Mouse (Mus musculus): ENCODE results near the gene Hist1h4a. TPM values are rescaled to one million over a fixed set of nuclear protein-coding genes. Genes with fewer than 3 reads are reported as not detected.
"Not testable (repeated sequence)": the region's sequence is repeated elsewhere in the genome, so short reads cannot be mapped to it uniquely, and the experiment has no call there.

Hist1h4a gene
- total and polyA plus RNA-seq, 2 experiments from 2014 or later: 0.53 to 958 TPM

GRCm38 (mm10) chr13:23778339-23778738 is 17.3 kb upstream of the Hist1h4a start:
- Histone ChIP-seq H3K4me2 (ENCODE audit: low read depth, low read length) (no peak overlapping the region), H3K4me1 (ENCODE audit: insufficient read depth, low read length) (no peaks in the 10 kb centered on the region), H3K4me3 (ENCODE audit: low read length) (no peak overlapping the region), H3K36me3 (ENCODE audit: insufficient read depth, low read length) (no peaks in the 10 kb centered on the region), H3K9ac (replicated peaks; ENCODE audit: low read length) (no peak overlapping the region), H3K9me3 (ENCODE audit: low read length) (no peaks in the 10 kb centered on the region), H3K27me3 (ENCODE audit: insufficient read depth, low read length) (no peaks in the 10 kb centered on the region), H3K27ac (no peak overlapping the region)
- WGBS: 96% methylated on average over 7 of the region's 7 CpGs
- no peak for TF ChIP-seq CTCF (IDR thresholded peaks at IDR 0.05; ENCODE audit: low read depth)
- DNase-seq (ENCODE audit: low spot score) (no peak), ATAC-seq (no peak)

DNA sequence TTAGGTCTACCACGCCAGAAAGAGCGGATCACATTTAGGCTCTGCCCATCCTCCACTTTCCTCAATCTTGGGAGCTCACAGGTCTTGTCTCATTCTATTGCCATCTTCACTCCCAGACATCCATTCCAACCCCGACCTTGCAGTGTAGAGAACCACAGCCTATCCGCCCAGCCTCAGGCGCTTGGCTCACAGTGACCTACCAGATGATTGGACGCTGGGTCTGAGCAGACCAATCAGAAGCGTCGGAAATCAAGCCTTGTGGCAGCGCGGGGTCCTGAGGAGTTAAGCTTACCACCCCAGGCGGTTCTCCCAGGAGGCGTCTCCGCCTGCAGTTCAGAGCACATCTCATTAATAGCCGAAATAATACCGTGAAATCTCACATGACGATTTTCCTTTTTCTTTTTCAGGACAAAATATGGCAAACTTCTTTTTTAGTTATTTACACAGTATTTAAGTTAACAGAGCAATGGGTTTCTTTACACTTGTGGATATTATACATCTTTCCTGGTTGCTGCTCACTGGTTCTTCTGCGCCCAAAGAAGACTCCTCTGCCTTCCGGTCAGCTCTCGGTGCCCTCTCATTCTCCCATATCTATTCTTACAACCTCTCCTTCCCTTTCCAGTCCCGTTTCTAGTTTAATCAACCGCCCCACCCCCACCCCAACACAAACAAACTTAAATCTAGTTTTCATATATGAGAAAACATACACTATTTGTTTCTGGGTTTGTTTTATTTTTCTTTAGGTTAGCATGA is 11.7 kb upstream of the Hist1h4a start:
- no peaks in the 10 kb centered on the region for H3K9me3 ChIP-seq (ENCODE audit: low read length)
- H3K4me3 ChIP-seq (ENCODE audit: low read length): peak overlapping the region; percentile 8; the same call in 1 of the 2 replicates
- no peaks in the 10 kb centered on the region for H3K27me3 ChIP-seq (ENCODE audit: insufficient read depth, low read length)
- H3K4me1 ChIP-seq (ENCODE audit: insufficient read depth, low read length): peaks cover 6% of the 10 kb centered on the region; the same call in 1 of the 2 replicates
- peak overlapping the region; percentile 47 for H3K4me2 ChIP-seq (ENCODE audit: low read depth, low read length)
- H3K9ac ChIP-seq (replicated peaks; ENCODE audit: low read length): no peak overlapping the region
- 27% methylated on average over 21 of the region's 21 CpGs for WGBS
- no peak for TF ChIP-seq CTCF (IDR thresholded peaks at IDR 0.05; ENCODE audit: low read depth)
- no peaks in the 10 kb centered on the region for H3K36me3 ChIP-seq (ENCODE audit: insufficient read depth, low read length)
- ATAC-seq (peak; percentile 87), DNase-seq (ENCODE audit: low spot score) (peak; percentile 67)
- H3K27ac ChIP-seq: no peak overlapping the region

- ATAC-seq, H3K27ac ChIP-seq: not testable (repeated sequence)
- WGBS: 94% methylated on average over 2 of the region's 2 CpGs
Measured at GRCm38 (mm10) chr13:23769613-23770012, 8.6 kb upstream of the Hist1h4a start, which contains the start of gene Trim38. Gene Trim38 (plus strand): TSS chr13:23769913.

GRCm38 (mm10) chr13:23768834-23769397 is 7.9 kb upstream of the Hist1h4a start:
- Histone ChIP-seq H3K9me3 (ENCODE audit: low read length) (no peaks in the 10 kb centered on the region), H3K27ac (no peak overlapping the region), H3K4me2 (ENCODE audit: low read depth, low read length) (no peak overlapping the region), H3K9ac (replicated peaks; ENCODE audit: low read length) (no peak overlapping the region), H3K36me3 (ENCODE audit: insufficient read depth, low read length) (no peaks in the 10 kb centered on the region), H3K4me3 (ENCODE audit: low read length) (no peak overlapping the region), H3K4me1 (ENCODE audit: insufficient read depth, low read length) (peaks cover 12% of the 10 kb centered on the region), H3K27me3 (ENCODE audit: insufficient read depth, low read length) (no peaks in the 10 kb centered on the region)
- no peak for TF ChIP-seq CTCF (IDR thresholded peaks at IDR 0.05; ENCODE audit: low read depth)
- ATAC-seq (no peak), DNase-seq (ENCODE audit: low spot score) (no peak)
- 60% methylated on average over 5 of the region's 5 CpGs for WGBS

More at GRCm38 (mm10) chr13:23769613-23770012, 8.6 kb upstream of the Hist1h4a start, which contains the start of gene Trim38:
- not testable (repeated sequence) for H3K4me3 ChIP-seq (ENCODE audit: low read length); H3K4me2 ChIP-seq (ENCODE audit: low read depth, low read length); H3K9ac ChIP-seq (replicated peaks; ENCODE audit: low read length); H3K27me3 ChIP-seq (ENCODE audit: insufficient read depth, low read length); H3K9me3 ChIP-seq (ENCODE audit: low read length); H3K36me3 ChIP-seq (ENCODE audit: insufficient read depth, low read length); DNase-seq (ENCODE audit: low spot score); H3K4me1 ChIP-seq (ENCODE audit: insufficient read depth, low read length)

GRCm38 (mm10) chr13:23766772-23767171 is 5.7 kb upstream of the Hist1h4a start:
- no peak overlapping the region for H3K9ac ChIP-seq (replicated peaks; ENCODE audit: low read length)
- H3K36me3 ChIP-seq (ENCODE audit: insufficient read depth, low read length): no peaks in the 10 kb centered on the region
- H3K27me3 ChIP-seq (ENCODE audit: insufficient read depth, low read length): no peaks in the 10 kb centered on the region
- no peaks in the 10 kb centered on the region for H3K9me3 ChIP-seq (ENCODE audit: low read length)
- H3K4me1 ChIP-seq (ENCODE audit: insufficient read depth, low read length): peaks cover 6% of the 10 kb centered on the region
- no peak for TF ChIP-seq CTCF (IDR thresholded peaks at IDR 0.05; ENCODE audit: low read depth)
- no peak for ATAC-seq
- H3K27ac ChIP-seq: no peak overlapping the region
- no peak for DNase-seq (ENCODE audit: low spot score)
- H3K4me3 ChIP-seq (ENCODE audit: low read length): no peak overlapping the region
- no peak overlapping the region for H3K4me2 ChIP-seq (ENCODE audit: low read depth, low read length)

DNA sequence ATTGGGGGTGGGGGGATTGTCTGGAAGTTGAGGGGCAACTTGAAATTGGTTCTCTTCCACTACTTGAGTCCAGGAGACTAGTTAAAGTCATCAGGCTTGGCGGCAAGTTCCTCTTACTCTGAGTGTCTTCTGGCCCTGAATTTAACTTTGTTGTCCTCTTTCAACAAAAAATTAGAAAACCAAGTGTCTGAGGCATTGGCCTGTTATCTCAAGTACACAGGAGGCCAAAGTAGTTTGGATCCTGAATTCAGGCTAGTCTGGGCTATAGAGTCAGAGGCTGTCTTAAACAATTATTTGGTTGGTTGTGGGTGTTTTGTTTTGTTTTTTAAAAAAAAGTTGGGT is 4.1 kb upstream of the Hist1h4a start:
- WGBS: 84% methylated on average over 1 of the region's 1 CpGs
- Histone ChIP-seq H3K4me3 (ENCODE audit: low read length) (no peak overlapping the region), H3K27me3 (ENCODE audit: insufficient read depth, low read length) (no peaks in the 10 kb centered on the region), H3K4me2 (ENCODE audit: low read depth, low read length) (no peak overlapping the region), H3K4me1 (ENCODE audit: insufficient read depth, low read length) (peaks cover 6% of the 10 kb centered on the region), H3K9ac (replicated peaks; ENCODE audit: low read length) (no peak overlapping the region), H3K36me3 (ENCODE audit: insufficient read depth, low read length) (no peaks in the 10 kb centered on the region), H3K27ac (no peak overlapping the region), H3K9me3 (ENCODE audit: low read length) (no peaks in the 10 kb centered on the region)
- no peak for TF ChIP-seq CTCF (IDR thresholded peaks at IDR 0.05; ENCODE audit: low read depth)
- ATAC-seq (no peak), DNase-seq (ENCODE audit: low spot score) (no peak)
